Comparison of ENCODE assay signal across 8 mouse cellular contexts in the genomic region with DNA sequence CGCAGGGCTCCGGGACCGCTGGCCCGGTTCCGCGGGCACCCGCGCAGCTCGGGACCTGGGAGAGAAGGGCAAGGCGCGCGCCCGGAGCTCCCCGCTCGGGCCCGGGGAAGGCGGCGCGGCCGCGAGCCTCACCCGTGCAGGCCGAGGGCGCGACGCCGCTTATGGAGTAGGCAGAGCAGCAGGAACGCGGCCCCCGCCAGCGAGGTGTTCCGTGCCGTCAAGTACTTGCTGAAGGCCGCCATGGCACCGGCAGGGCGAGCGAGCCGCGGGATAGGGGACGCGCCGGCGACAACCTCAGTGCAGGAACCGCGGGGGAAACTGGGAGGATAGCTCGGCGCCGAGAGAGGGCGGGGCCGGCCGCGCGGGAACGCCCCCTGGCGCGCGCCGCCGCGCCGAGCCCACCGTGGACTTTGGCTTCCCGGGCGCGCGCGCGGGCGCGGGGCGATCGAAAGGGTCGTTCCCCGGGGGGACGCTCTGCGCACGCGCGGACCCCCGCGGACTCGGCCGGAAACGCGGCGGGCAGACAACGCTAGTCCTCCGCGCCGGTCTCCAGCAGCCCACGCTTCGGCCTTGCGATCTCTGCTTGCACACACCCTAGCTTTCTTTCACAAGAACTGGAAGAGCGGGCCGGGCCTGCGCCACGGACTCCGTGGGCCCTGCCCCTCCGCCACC. TPM values are rescaled to one million over a fixed set of nuclear protein-coding genes. Genes with fewer than 3 reads are reported as not detected.
DNase-seq lines count a peak whose midpoint lies in the region; ATAC-seq lines count a peak whose summit lies in the region.

TSS of gene Abcd3 (minus strand) at position 426 of the 672 bp plus-strand sequence.

- H3K27me3 ChIP-seq in embryonic facial prominence, embryonic 14.5 days (replicated peaks; ENCODE audit: control insufficient read depth, insufficient read depth, low read length) = no peaks in the 10 kb centered on the region
- H3K27me3 ChIP-seq in kidney, embryonic 14.5 days (ENCODE audit: control insufficient read depth, insufficient read depth, low read length) = no peaks in the 10 kb centered on the region
- H3K27me3 ChIP-seq in limb, embryonic 15.5 days = no peaks in the 10 kb centered on the region

- peak within 1 kb of the TSS; percentile 85 for H3K4me3 ChIP-seq in embryonic facial prominence, embryonic 14.5 days (ENCODE audit: low read depth, low read length)
- peak within 1 kb of the TSS; percentile 89 for H3K4me3 ChIP-seq in kidney, embryonic 14.5 days (ENCODE audit: low read length)
- H3K4me3 ChIP-seq in limb, embryonic 15.5 days = peak within 1 kb of the TSS; percentile 95

- no peaks in the 10 kb centered on the region for H3K9me3 ChIP-seq in embryonic facial prominence, embryonic 14.5 days (ENCODE audit: control insufficient read depth, low read length)
- no peaks in the 10 kb centered on the region for H3K9me3 ChIP-seq in kidney, embryonic 14.5 days (ENCODE audit: control insufficient read depth, low read length)
- H3K9me3 ChIP-seq in limb, embryonic 15.5 days = no peaks in the 10 kb centered on the region

- peak; percentile 79 for DNase-seq in 3T3-L1 (ENCODE audit: low read depth, low spot score)
- DNase-seq in adrenal gland, postnatal 4 days (ENCODE audit: low spot score in 2 of 2) = peak; percentile 67 to 75
- peak; percentile 95 for DNase-seq in embryonic facial prominence, embryonic 14.5 days (ENCODE audit: low spot score)
- DNase-seq in heart, adult 9 months (ENCODE audit: low spot score in 2 of 2) = peak; percentile 92
- peak; percentile 18 to 42 for DNase-seq in monocyte, adult 2 months (ENCODE audit: low read depth in 1 of 2, low spot score in 2 of 2)
- peak; percentile 78 to 80 for DNase-seq in spleen, postnatal 36 days (ENCODE audit: low spot score in 2 of 2)

- H3K36me3 ChIP-seq in embryonic facial prominence, embryonic 14.5 days (ENCODE audit: control insufficient read depth, insufficient read depth, low read length) = no peaks in the 10 kb centered on the region
- no peaks in the 10 kb centered on the region for H3K36me3 ChIP-seq in kidney, embryonic 14.5 days (ENCODE audit: control insufficient read depth, insufficient read depth, low read length)
- H3K36me3 ChIP-seq in limb, embryonic 15.5 days = no peaks in the 10 kb centered on the region

- peak within 1 kb of the TSS; percentile 94 for H3K9ac ChIP-seq in embryonic facial prominence, embryonic 14.5 days (ENCODE audit: low read depth, low read length)
- H3K9ac ChIP-seq in kidney, embryonic 14.5 days (ENCODE audit: low read depth, low read length) = peak within 1 kb of the TSS; percentile 95
- H3K9ac ChIP-seq in limb, embryonic 15.5 days = peak within 1 kb of the TSS; percentile 92

- ATAC-seq in embryonic facial prominence, embryonic 14.5 days (ENCODE audit: low read depth) = peak; percentile 89
- peak; percentile 96 for ATAC-seq in kidney, embryonic 14.5 days (ENCODE audit: low FRiP score, low TSS enrichment)
- peak; percentile 90 for ATAC-seq in limb, embryonic 15.5 days (ENCODE audit: insufficient number of reproducible peaks, low FRiP score, low TSS enrichment, low read depth)

- peaks cover 14% of the 10 kb centered on the region for H3K4me1 ChIP-seq in embryonic facial prominence, embryonic 14.5 days (ENCODE audit: control insufficient read depth, insufficient read depth, low read length)
- peaks cover 9% of the 10 kb centered on the region for H3K4me1 ChIP-seq in kidney, embryonic 14.5 days (ENCODE audit: control insufficient read depth, insufficient read depth, low read length)
- H3K4me1 ChIP-seq in limb, embryonic 15.5 days = peaks cover 15% of the 10 kb centered on the region; the same call in 1 of the 2 replicates

- H3K4me2 ChIP-seq in embryonic facial prominence, embryonic 14.5 days (ENCODE audit: low read depth, low read length) = peak within 1 kb of the TSS; percentile 61
- peak within 1 kb of the TSS; percentile 64 for H3K4me2 ChIP-seq in kidney, embryonic 14.5 days (replicated peaks; ENCODE audit: low read depth, low read length)
- H3K4me2 ChIP-seq in limb, embryonic 15.5 days = peak within 1 kb of the TSS; percentile 65

- 0% methylated on average over 23 of the region's 99 CpGs for WGBS in embryonic facial prominence, embryonic 14.5 days
- WGBS in kidney, embryonic 14.5 days = 1% methylated on average over 80 of the region's 99 CpGs
- WGBS in limb, embryonic 15.5 days = under 1% methylated on average over 91 of the region's 99 CpGs

- peak within 1 kb of the TSS; percentile 98 for H3K27ac ChIP-seq in embryonic facial prominence, embryonic 14.5 days (replicated peaks; ENCODE audit: low read depth, low read length)
- peak within 1 kb of the TSS; percentile 98 for H3K27ac ChIP-seq in kidney, embryonic 14.5 days (ENCODE audit: low read depth, low read length)
- peak within 1 kb of the TSS; percentile 99 for H3K27ac ChIP-seq in limb, embryonic 15.5 days

RNA-seq across cellular contexts. Expression of gene Abcd3, which starts in this region (rescaled TPM):
- 10 to 100 TPM; 79.9 to 85.4 TPM for total RNA-seq in adrenal gland, postnatal 4 days (2021)
- 53.5 and 58.8 TPM in 2 replicates for polyA plus RNA-seq in embryonic facial prominence, embryonic 14.5 days (2014; fragmentation: Nextera tagmentation; extraction: Ambion mirVana)
- 35.7 and 70.8 TPM in 2 replicates for polyA plus RNA-seq in kidney, embryonic 14.5 days (2014; fragmentation: Nextera tagmentation; extraction: Ambion mirVana)
- 52.8 and 60.9 TPM in 2 replicates for polyA plus RNA-seq in limb, embryonic 15.5 days (2015; fragmentation: Nextera tagmentation; extraction: Ambion mirVana)

Comparison
In these comparisons a context has a peak if more than half of its experiments do, and no peak if none do; other contexts are left out.
1. Peak in every context shown above with its lines: DNase-seq, ATAC-seq, H3K4me3 ChIP-seq and H3K27ac ChIP-seq.
2. DNase-seq: peak in every context shown above with its lines; median percentile 95 in embryonic facial prominence, embryonic 14.5 days; 92 in heart, adult 9 months; 79 in 3T3-L1; 79 in spleen, postnatal 36 days; 71 in adrenal gland, postnatal 4 days; 30 in monocyte, adult 2 months.